Mouse (Mus musculus) limb, embryonic 14.5 days (tissue): ENCODE measurements around the gene Adap1. TPM values are rescaled to one million over a fixed set of nuclear protein-coding genes. Genes with fewer than 3 reads are reported as not detected.

ENCODE experiments used
- ATAC-seq: fragments of 200-750 bp; cut with Nextera tagmentation; 2 replicates; pipeline ENCODE4 v1.8.0; 2017; ENCODE audit warnings: low read depth, moderate number of reproducible peaks, moderate TSS enrichment; ENCODE audit not compliant: low FRiP score
- DNase-seq: peaks from one replicate; pipeline ENCODE4 v3.0.0-alpha.2; 2015; ENCODE audit warnings: low spot score
- H3K27ac ChIP-seq: fragments of 300-500 bp; sonication (generic); replicated peaks from 2 replicates; pipeline ENCODE4 v1.5.1; 2014; ENCODE audit warnings: low read depth, mild to moderate bottlenecking, low read length, moderate library complexity, mixed read lengths
- H3K27me3 ChIP-seq: fragments of 300-500 bp; sonication (generic); 2 replicates; pipeline ENCODE4 v1.6.1; 2014; ENCODE audit warnings: low read length, mixed read lengths; ENCODE audit not compliant: control insufficient read depth, insufficient read depth
- H3K36me3 ChIP-seq: fragments of 300-500 bp; sonication (generic); 2 replicates; pipeline ENCODE4 v1.6.1; 2014; ENCODE audit warnings: mild to moderate bottlenecking, low read length, moderate library complexity, mixed read lengths; ENCODE audit not compliant: control insufficient read depth, insufficient read depth
- H3K4me1 ChIP-seq: fragments of 300-500 bp; sonication (generic); 2 replicates; pipeline ENCODE4 v1.6.1; 2014; ENCODE audit warnings: antibody characterized with exemption, low read length, mixed read lengths; ENCODE audit not compliant: control insufficient read depth, insufficient read depth
- H3K4me2 ChIP-seq: fragments of 300-500 bp; sonication (generic); replicated peaks from 2 replicates; pipeline ENCODE4 v1.6.1; 2014; ENCODE audit warnings: low read depth, mild to moderate bottlenecking, low read length, moderate library complexity; ENCODE audit not compliant: severe bottlenecking
- H3K4me3 ChIP-seq: fragments of 300-500 bp; sonication (generic); replicated peaks from 2 replicates; pipeline ENCODE4 v1.5.1; 2014; ENCODE audit warnings: low read length
- H3K9ac ChIP-seq: fragments of 300-500 bp; sonication (generic); 2 replicates; pipeline ENCODE4 v1.6.1; 2014; ENCODE audit warnings: mild to moderate bottlenecking, low read depth, low read length, moderate library complexity; ENCODE audit not compliant: severe bottlenecking
- H3K9me3 ChIP-seq: fragments of 300-500 bp; sonication (generic); 2 replicates; pipeline ENCODE4 v1.6.1; 2016; ENCODE audit warnings: low read length; ENCODE audit not compliant: control insufficient read depth
- POLR2A ChIP-seq: fragments of 200-500 bp; IDR thresholded peaks from 2 replicates; pipeline ENCODE4 v1.8.0; 2012; ENCODE audit warnings: inconsistent platforms, mild to moderate bottlenecking, moderate library complexity, borderline replicate concordance; ENCODE audit not compliant: insufficient read depth, insufficient read length; ENCODE audit errors: extremely low read depth
- WGBS: fragments of 180-500 bp; shearing (Covaris S2); extraction: QIAGEN DNeasy Blood & Tissue Kit; methylation state at CpG from one replicate; pipeline ENCODE4 v1.1.7; 2014; 5-methylcytosine and 5-hydroxymethylcytosine counted together
- polyA plus RNA-seq, 2 experiments: library from polyadenylated mRNA; depleted of rRNA in 1 of 2; stranded (reverse) in 1 of 2; unstranded in 1 of 2; fragments of >200 nt; fragmentation: Nextera tagmentation in 1 of 2; extraction: Ambion mirVana in 1 of 2; gene quantifications; 2 replicates each; pipeline versions ENCODE4 v1.2.1 to v1.2.3; 2012 to 2014

Adap1 gene
- polyA plus RNA-seq, 2 experiments = 2.5 to 2.7 TPM

GRCm38 (mm10) chr5:139320424-139320823 lies 5.0 kb downstream of the Adap1 start:
- Histone ChIP-seq H3K4me1 (peaks cover 4% of the 10 kb centered on the region; the same call in 1 of the 2 replicates), H3K4me3 (no peak overlapping the region), H3K9me3 (no peaks in the 10 kb centered on the region), H3K27ac (no peak overlapping the region), H3K36me3 (no peaks in the 10 kb centered on the region), H3K9ac (no peak overlapping the region), H3K27me3 (peaks cover 21% of the 10 kb centered on the region), H3K4me2 (no peak overlapping the region)
- TF ChIP-seq POLR2A = no peak
- WGBS = 68% methylated on average over 7 of the region's 7 CpGs
- ATAC-seq = no peak
- no peak for DNase-seq

DNA sequence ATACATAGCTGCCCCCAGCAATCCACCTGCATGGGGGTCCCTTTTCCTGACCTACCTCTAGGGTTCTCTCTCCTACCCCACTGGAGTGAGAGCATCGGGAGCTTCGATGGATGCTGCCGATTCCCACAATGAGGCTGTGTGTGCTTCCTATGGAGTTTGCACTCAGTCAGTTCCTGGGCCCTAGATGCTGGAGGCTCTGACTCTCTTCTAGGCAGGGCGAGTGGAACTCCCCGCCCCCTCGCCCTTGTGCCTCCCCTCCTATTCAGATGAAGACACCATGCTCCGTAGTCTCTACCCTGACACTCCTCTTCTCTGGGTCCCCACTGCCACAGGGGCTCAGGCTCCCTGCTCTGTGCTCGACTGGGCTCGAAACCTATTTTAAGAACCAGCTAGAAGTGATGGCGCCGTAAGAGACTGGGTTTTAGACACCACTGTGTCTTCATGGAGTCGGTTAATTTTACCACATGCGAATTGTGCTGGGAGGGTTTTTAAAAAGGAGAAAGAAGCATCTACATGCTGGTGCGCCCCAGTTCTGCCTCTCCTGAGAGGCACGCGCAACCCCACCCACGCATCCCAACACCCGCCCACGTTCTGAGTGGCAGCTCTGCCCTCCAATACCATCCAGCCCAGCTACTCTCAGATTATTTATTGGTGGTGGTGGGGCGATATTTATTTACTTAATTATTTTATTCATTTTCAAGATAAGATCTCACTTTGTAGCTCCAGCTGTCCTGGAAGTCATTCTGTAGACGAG lies 7.5 kb downstream of the Adap1 start:
- no peak overlapping the region for H3K4me3 ChIP-seq
- H3K4me1 ChIP-seq = no peaks in the 10 kb centered on the region
- no peak overlapping the region for H3K9ac ChIP-seq
- ATAC-seq = no peak
- no peak overlapping the region for H3K4me2 ChIP-seq
- no peaks in the 10 kb centered on the region for H3K9me3 ChIP-seq
- no peak overlapping the region for H3K27ac ChIP-seq
- TF ChIP-seq POLR2A = no peak
- no peak for DNase-seq
- no peaks in the 10 kb centered on the region for H3K36me3 ChIP-seq
- H3K27me3 ChIP-seq = no peaks in the 10 kb centered on the region
- 63% methylated on average over 21 of the region's 21 CpGs for WGBS

DNA sequence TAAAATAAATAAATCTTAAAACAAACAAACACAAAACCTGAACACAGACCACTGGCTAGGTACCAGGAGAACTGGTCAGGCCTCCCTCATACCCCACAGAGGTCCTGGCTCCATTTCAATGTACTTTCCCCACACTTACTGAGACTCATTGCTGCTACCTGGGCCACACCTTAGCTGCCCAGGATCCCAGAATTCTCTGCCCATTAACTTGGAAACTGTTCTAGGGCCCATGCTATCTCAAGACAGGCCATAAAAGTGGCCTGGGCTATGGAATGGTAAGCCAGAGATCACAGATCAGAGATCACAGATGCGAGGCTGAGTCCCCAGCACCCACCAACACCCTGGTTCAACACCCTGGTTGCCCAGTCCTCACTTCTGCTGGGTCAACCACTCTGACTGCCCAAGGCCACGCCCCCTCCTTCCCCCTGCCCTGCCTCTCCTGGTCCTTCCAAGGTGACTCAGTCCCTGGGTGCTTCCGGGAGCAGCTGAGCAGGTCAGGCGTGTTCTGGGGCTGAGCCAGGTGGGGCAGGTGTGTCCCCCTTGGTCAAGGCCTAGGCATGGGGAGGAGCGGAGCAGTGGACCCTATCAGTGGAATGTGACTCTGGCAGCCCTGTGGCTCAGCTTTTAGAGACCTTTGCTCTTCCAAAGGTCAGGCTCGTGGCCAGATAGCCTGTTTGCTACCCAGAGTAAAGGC lies 8.3 kb downstream of the Adap1 start:
- Histone ChIP-seq H3K27me3 (no peaks in the 10 kb centered on the region), H3K36me3 (no peaks in the 10 kb centered on the region), H3K9me3 (no peaks in the 10 kb centered on the region), H3K9ac (no peak overlapping the region), H3K4me3 (no peak overlapping the region), H3K4me2 (no peak overlapping the region), H3K4me1 (no peaks in the 10 kb centered on the region), H3K27ac (no peak overlapping the region)
- DNase-seq = no peak
- 71% methylated on average over 6 of the region's 6 CpGs for WGBS
- TF ChIP-seq POLR2A = no peak
- no peak for ATAC-seq

DNA sequence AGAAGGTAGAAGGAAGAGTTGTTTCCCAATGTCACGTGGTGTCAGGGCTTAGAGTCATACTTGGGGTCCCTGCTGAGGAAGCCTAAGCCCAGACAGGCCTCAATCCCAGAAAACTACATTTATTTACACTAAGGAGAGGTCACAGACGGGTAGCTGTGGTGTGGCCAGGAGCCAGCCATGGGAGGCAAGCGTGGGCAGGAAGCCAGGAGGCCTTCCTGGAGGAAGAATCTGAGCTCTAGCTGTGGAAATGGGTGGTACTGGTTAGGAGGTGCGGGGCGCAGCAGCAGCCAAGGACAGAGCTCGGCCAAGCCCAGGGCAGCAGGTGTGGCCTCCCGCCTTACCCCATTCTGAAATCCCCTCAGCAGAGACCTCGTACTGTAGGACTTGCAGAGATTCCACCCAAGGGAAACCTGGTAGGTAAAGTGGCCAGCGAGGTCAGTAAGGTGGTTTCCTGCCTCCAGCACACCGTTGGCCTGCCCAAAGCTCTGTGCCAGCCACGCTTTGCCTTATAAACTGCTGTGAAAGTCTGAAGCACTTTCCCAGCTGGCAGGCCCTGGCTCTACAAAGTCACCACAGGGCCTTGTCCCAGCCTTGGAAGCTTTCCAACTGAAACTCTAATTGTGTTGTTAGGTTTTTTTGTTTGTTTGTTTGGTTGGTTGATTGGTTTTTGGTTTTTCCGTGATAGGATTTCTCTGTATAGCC lies 10.3 kb downstream of the Adap1 start:
- H3K4me1 ChIP-seq = no peaks in the 10 kb centered on the region
- H3K27me3 ChIP-seq = no peaks in the 10 kb centered on the region
- ATAC-seq (no peak), DNase-seq (no peak)
- 82% methylated on average over 12 of the region's 12 CpGs for WGBS
- TF ChIP-seq POLR2A = no peak
- H3K9me3 ChIP-seq = no peaks in the 10 kb centered on the region
- no peak overlapping the region for H3K4me3 ChIP-seq
- no peak overlapping the region for H3K9ac ChIP-seq
- no peaks in the 10 kb centered on the region for H3K36me3 ChIP-seq
- H3K4me2 ChIP-seq = no peak overlapping the region
- H3K27ac ChIP-seq = no peak overlapping the region

- H3K27me3 ChIP-seq = no peaks in the 10 kb centered on the region
- TF ChIP-seq POLR2A = no peak
- no peak overlapping the region for H3K27ac ChIP-seq
- no peak for ATAC-seq
- no peaks in the 10 kb centered on the region for H3K4me1 ChIP-seq
- no peaks in the 10 kb centered on the region for H3K36me3 ChIP-seq
- H3K4me3 ChIP-seq = no peak overlapping the region
- 66% methylated on average over 9 of the region's 9 CpGs for WGBS
- no peak overlapping the region for H3K9ac ChIP-seq
- no peaks in the 10 kb centered on the region for H3K9me3 ChIP-seq
- no peak for DNase-seq
- no peak overlapping the region for H3K4me2 ChIP-seq
Measured at GRCm38 (mm10) chr5:139313536-139313935, 11.9 kb downstream of the Adap1 start.
